Mouse (Mus musculus) intestine, postnatal 0 days (tissue): ENCODE results near the gene Ptx3. TPM values are rescaled to one million over a fixed set of nuclear protein-coding genes. Genes with fewer than 3 reads are reported as not detected.
A peak's percentile ranks its signal among the peaks of the same experiment; 100 is the strongest.

ENCODE experiments used
- ATAC-seq: fragments of 200-750 bp; cut with Nextera tagmentation; 2 replicates; pipeline ENCODE4 v1.8.0; 2017; ENCODE audit warnings: mild to moderate bottlenecking, moderate TSS enrichment, moderate library complexity
- H3K27ac ChIP-seq: fragments of 300-500 bp; sonication (generic); 2 replicates; pipeline ENCODE4 v1.5.1; 2014; ENCODE audit warnings: mild to moderate bottlenecking, low read depth, low read length, moderate library complexity
- H3K27me3 ChIP-seq: fragments of 300-500 bp; sonication (generic); replicated peaks from 2 replicates; pipeline ENCODE4 v1.6.1; 2014; ENCODE audit warnings: low read length, mixed read lengths; ENCODE audit not compliant: control insufficient read depth, insufficient read depth
- H3K36me3 ChIP-seq: fragments of 300-500 bp; sonication (generic); 2 replicates; pipeline ENCODE4 v1.6.1; 2014; ENCODE audit warnings: mild to moderate bottlenecking, moderate library complexity; ENCODE audit not compliant: control insufficient read depth, insufficient read depth
- H3K4me1 ChIP-seq: fragments of 300-500 bp; sonication (generic); replicated peaks from 2 replicates; pipeline ENCODE4 v1.6.1; 2014; ENCODE audit warnings: antibody characterized with exemption, low read length, mixed read lengths; ENCODE audit not compliant: control insufficient read depth, insufficient read depth
- H3K4me2 ChIP-seq: fragments of 300-500 bp; sonication (generic); replicated peaks from 2 replicates; pipeline ENCODE4 v1.6.1; 2014; ENCODE audit warnings: low read depth, mild to moderate bottlenecking, moderate library complexity
- H3K4me3 ChIP-seq: fragments of 300-500 bp; sonication (generic); 2 replicates; pipeline ENCODE4 v1.5.1; 2014; ENCODE audit warnings: low read depth, low read length
- H3K9ac ChIP-seq: fragments of 300-500 bp; sonication (generic); 2 replicates; pipeline ENCODE4 v1.6.1; 2014; ENCODE audit warnings: mild to moderate bottlenecking, low read depth, low read length
- H3K9me3 ChIP-seq: fragments of 300-500 bp; sonication (generic); 2 replicates; pipeline ENCODE4 v1.6.1; 2016; ENCODE audit warnings: mixed run types; ENCODE audit not compliant: control insufficient read depth
- CTCF ChIP-seq: sonication (generic); IDR thresholded peaks from 2 replicates; pipeline ENCODE4 v1.5.1; 2016; ENCODE audit warnings: low read depth, mild to moderate bottlenecking, control low read depth, antibody characterized with exemption, moderate library complexity
- WGBS: fragments of 180-500 bp; shearing (Covaris S2); extraction: QIAGEN DNeasy Blood & Tissue Kit; methylation state at CpG from one replicate; pipeline ENCODE4 v1.1.7; 2014; 5-methylcytosine and 5-hydroxymethylcytosine counted together
- polyA plus RNA-seq: library from polyadenylated mRNA; unstranded; fragments of >200 nt; fragmentation: Nextera tagmentation; extraction: Ambion mirVana; gene quantifications from 2 replicates; pipeline ENCODE4 v1.2.1, GENCODE M21; 2015

Gene Ptx3
- polyA plus RNA-seq: 2.7 and 2.8 TPM in 2 replicates

- no peaks in the 10 kb centered on the region for H3K36me3 ChIP-seq
- no peaks in the 10 kb centered on the region for H3K9me3 ChIP-seq
- peak within 1 kb of the TSS; percentile 31; the same call in 1 of the 2 replicates for H3K9ac ChIP-seq
- 9% methylated on average over 20 of the region's 20 CpGs for WGBS
- no peaks in the 10 kb centered on the region for H3K4me1 ChIP-seq
- peak within 1 kb of the TSS; percentile 78 for H3K4me2 ChIP-seq
- H3K4me3 ChIP-seq: peak within 1 kb of the TSS; percentile 47
- no peak for TF ChIP-seq CTCF
- H3K27me3 ChIP-seq: peaks cover 18% of the 10 kb centered on the region
- no peak within 1 kb of the TSS for H3K27ac ChIP-seq
- ATAC-seq: no peak
Observed at GRCm38 (mm10) chr3:66219655-66220191, at the start of gene Ptx3. Ptx3 (plus strand) TSS chr3:66219910.

GRCm38 (mm10) chr3:66172907-66173306 is 46.8 kb upstream of the Ptx3 start:
- H3K4me3 ChIP-seq: no peak overlapping the region
- H3K27ac ChIP-seq: no peak overlapping the region
- no peaks in the 10 kb centered on the region for H3K9me3 ChIP-seq
- no peak for TF ChIP-seq CTCF
- H3K36me3 ChIP-seq: no peaks in the 10 kb centered on the region
- no peaks in the 10 kb centered on the region for H3K27me3 ChIP-seq
- WGBS: 68% methylated on average over 5 of the region's 5 CpGs
- H3K4me1 ChIP-seq: no peaks in the 10 kb centered on the region
- no peak overlapping the region for H3K4me2 ChIP-seq
- no peak overlapping the region for H3K9ac ChIP-seq
- ATAC-seq: no peak

GRCm38 (mm10) chr3:66179647-66180046 is 40.1 kb upstream of the Ptx3 start:
- H3K4me1 ChIP-seq: no peaks in the 10 kb centered on the region
- no peak for ATAC-seq
- 75% methylated on average over 2 of the region's 2 CpGs for WGBS
- H3K9ac ChIP-seq: no peak overlapping the region
- H3K4me2 ChIP-seq: no peak overlapping the region
- H3K36me3 ChIP-seq: no peaks in the 10 kb centered on the region
- peak; percentile 45 for TF ChIP-seq CTCF
- H3K27ac ChIP-seq: no peak overlapping the region
- H3K9me3 ChIP-seq: no peaks in the 10 kb centered on the region
- no peak overlapping the region for H3K4me3 ChIP-seq
- H3K27me3 ChIP-seq: no peaks in the 10 kb centered on the region

- TF ChIP-seq CTCF: no peak
- H3K4me3 ChIP-seq: no peak overlapping the region
- no peak overlapping the region for H3K4me2 ChIP-seq
- no peak overlapping the region for H3K9ac ChIP-seq
- H3K9me3 ChIP-seq: no peaks in the 10 kb centered on the region
- H3K4me1 ChIP-seq: no peaks in the 10 kb centered on the region
- no peaks in the 10 kb centered on the region for H3K36me3 ChIP-seq
- WGBS: 92% methylated on average over 3 of the region's 3 CpGs
- no peaks in the 10 kb centered on the region for H3K27me3 ChIP-seq
- no peak overlapping the region for H3K27ac ChIP-seq
- no peak for ATAC-seq
Observed at GRCm38 (mm10) chr3:66193910-66194562, 25.7 kb upstream of the Ptx3 start.

- no peak for TF ChIP-seq CTCF
- 85% methylated on average over 4 of the region's 4 CpGs for WGBS
- H3K9ac ChIP-seq: no peak overlapping the region
Observed at GRCm38 (mm10) chr3:66208836-66209573, 10.7 kb upstream of the Ptx3 start.

GRCm38 (mm10) chr3:66213524-66213923 is 6.2 kb upstream of the Ptx3 start:
- H3K4me3 ChIP-seq: no peak overlapping the region
- no peak overlapping the region for H3K9ac ChIP-seq
- no peaks in the 10 kb centered on the region for H3K27me3 ChIP-seq
- H3K4me2 ChIP-seq: no peak overlapping the region
- H3K4me1 ChIP-seq: no peaks in the 10 kb centered on the region
- TF ChIP-seq CTCF: no peak
- no peaks in the 10 kb centered on the region for H3K9me3 ChIP-seq
- ATAC-seq: no peak
- no peak overlapping the region for H3K27ac ChIP-seq
- 100% methylated on average over 1 of the region's 1 CpGs for WGBS
- no peaks in the 10 kb centered on the region for H3K36me3 ChIP-seq

More at GRCm38 (mm10) chr3:66208836-66209573, 10.7 kb upstream of the Ptx3 start:
- ATAC-seq: no peak
- no peak overlapping the region for H3K4me2 ChIP-seq
- no peaks in the 10 kb centered on the region for H3K27me3 ChIP-seq
- H3K27ac ChIP-seq: no peak overlapping the region
- no peak overlapping the region for H3K4me3 ChIP-seq
- no peaks in the 10 kb centered on the region for H3K36me3 ChIP-seq
- no peaks in the 10 kb centered on the region for H3K9me3 ChIP-seq
- no peaks in the 10 kb centered on the region for H3K4me1 ChIP-seq
